Mouse (Mus musculus) embryonic fibroblast, embryonic 13.5 days (primary cell): ENCODE measurements around the gene C1ra.

Experiments used
- CTCF ChIP-seq: IDR thresholded peaks from 2 replicates; pipeline ENCODE4 v1.5.1; 2011; ENCODE audit warnings: mild to moderate bottlenecking, control low read depth, low read length, moderate library complexity, borderline replicate concordance; ENCODE audit not compliant: insufficient read depth
- POLR2A ChIP-seq: IDR thresholded peaks from 2 replicates; pipeline ENCODE4 v1.6.1; 2011; ENCODE audit warnings: low read depth, mild to moderate bottlenecking, control low read depth, low read length, moderate library complexity

DNA sequence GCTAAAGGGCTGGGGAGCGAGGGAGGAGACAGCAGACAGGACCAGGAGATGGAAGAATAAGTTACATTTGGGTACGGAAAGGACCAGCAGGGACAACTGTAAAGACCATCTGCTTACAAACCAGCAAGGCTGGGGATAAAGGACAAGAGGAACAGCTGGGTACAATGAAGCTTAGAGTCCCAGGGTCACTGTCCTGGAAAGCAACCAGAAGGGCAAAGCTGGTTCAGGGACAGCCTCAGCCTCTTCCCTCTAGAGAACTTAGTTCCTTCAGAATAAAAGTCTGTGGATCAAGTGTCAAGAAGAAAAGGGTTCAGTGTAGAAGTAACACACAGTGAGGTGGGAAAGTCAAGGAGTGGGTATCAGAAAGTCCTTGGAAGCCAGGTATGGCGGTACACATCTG is 41.1 kb upstream of the C1ra start:
- TF ChIP-seq CTCF, result no peak
- no peak for TF ChIP-seq POLR2A
